Mouse (Mus musculus): ENCODE results near the gene Cercam.
A peak's percentile ranks its signal among the peaks of the same experiment; 100 is the strongest.
"Not testable (repeated sequence)": the region's sequence is repeated elsewhere in the genome, so short reads cannot be mapped to it uniquely, and the experiment has no call there.

The Cercam gene

DNA sequence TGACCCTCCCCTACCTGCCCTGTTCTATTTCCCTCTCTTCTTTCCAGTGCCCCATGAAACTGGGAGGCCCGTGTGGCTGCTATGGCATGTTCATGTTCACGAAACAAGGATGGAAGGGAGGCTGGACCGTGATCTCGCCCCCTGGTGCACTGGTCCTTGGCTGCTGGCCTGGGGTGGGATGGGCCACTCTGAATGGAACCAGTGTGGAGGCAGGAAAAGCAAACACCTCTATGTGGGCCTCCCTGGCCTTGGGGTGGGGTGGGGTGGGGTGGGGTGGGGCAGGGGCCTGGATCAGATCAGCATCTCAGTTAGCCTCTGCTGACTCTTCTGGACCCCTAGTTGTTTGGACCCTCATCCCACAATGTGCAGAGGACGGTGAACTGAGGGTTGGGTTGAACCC, 15.2 kb upstream of the Cercam start:
- no peak for DNase-seq (ENCODE audit: low spot score in 2 of 2)

- DNase-seq (ENCODE audit: low spot score in 2 of 2), result no peak
These were observed 13.3 kb upstream of the Cercam start for GRCm38 (mm10) chr2:29855585-29856210.

DNA sequence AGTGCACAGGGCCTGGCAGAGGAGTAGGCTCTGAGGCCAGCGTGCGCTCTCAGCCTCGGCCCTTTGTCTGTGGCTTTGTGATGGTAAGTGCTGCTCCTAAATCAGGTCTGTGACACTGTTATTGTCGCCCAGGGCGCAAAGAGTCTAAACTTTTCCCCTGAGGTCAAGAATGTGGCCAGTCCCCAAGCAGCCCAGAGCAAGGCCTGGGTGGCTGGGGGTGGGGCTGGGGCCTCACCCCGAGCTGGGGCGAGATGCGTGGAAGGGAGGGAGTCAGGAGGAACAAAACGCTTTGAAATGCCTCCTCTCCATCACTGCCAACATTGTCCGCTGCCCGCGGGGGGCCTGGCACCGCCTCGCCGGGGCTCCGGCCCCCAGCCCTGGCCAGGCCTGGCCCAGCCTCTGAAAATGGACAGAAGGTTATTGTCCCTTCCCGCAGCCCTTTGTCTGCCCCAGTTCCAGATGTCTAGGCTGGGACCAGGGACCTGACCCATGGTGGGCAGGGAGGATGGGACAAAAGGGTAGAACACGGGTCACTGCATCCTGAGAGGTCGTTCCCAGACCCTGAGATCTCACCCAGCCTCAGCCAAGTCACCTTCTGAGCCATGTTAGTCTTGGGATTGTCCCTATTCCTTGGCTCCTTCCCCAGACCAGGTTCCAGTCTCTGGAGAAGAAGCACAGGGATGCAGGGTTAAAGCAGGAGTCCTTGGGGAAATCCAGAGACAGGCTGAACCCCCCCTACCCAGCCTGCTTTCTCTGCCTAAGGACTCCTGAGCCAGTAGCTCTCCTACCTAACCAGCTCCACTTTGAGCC, 12.3 kb upstream of the Cercam start:
- no peak for DNase-seq (ENCODE audit: low spot score in 2 of 2)

DNA sequence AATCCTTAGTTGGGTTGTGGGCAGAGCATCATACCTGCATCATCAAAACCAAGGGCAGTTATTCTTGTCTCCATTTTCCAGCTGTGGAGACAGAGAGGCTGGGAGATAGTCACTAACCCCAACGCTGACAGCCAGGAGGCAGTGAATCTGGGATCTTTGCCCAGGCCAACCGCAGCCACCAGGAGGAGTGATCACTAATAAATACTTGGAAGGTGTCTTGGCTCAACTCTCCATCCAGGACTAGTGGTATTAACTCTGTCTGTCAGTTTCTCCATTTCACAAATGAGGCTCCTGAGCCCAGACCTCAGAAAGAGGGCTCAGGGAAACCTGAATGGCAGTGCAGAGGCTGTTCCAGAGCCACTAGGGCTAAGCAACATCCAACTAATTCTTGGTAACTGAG, 11.6 kb upstream of the Cercam start:
- no peak for DNase-seq (ENCODE audit: low spot score in 2 of 2)

DNA sequence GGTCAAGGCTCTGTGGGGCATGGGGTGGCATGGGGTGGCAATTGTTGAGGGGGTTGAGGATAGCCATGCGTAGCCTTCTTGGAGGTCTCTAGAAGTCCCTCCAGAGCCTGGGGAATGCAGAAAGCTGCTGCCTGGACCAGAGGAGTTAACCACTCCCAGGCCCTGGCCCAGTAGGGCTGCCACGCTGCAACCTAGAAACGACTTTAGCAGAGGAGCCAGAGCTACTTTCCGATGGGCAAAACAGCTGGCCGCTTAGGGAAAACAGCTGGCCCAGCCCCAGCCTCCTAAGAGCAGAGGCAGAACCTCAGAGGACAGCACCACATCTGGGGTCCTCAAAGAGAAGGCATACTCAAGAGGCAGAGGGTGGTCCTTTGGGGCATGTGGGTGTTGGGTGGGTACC, 11.0 kb upstream of the Cercam start:
- no peak for DNase-seq (ENCODE audit: low spot score in 2 of 2)

- peak; percentile 18 to 52 for DNase-seq (ENCODE audit: low spot score in 2 of 2)
These were observed 10.1 kb upstream of the Cercam start for GRCm38 (mm10) chr2:29858748-29859473.

GRCm38 (mm10) chr2:29865125-29865524, 3.8 kb upstream of the Cercam start:
- DNase-seq (ENCODE audit: low spot score in 2 of 2), result no peak

- peak; percentile 81 to 86 for DNase-seq (ENCODE audit: low spot score in 2 of 2)
These were observed 885 bp downstream of the Cercam start for GRCm38 (mm10) chr2:29869646-29870451.

DNA sequence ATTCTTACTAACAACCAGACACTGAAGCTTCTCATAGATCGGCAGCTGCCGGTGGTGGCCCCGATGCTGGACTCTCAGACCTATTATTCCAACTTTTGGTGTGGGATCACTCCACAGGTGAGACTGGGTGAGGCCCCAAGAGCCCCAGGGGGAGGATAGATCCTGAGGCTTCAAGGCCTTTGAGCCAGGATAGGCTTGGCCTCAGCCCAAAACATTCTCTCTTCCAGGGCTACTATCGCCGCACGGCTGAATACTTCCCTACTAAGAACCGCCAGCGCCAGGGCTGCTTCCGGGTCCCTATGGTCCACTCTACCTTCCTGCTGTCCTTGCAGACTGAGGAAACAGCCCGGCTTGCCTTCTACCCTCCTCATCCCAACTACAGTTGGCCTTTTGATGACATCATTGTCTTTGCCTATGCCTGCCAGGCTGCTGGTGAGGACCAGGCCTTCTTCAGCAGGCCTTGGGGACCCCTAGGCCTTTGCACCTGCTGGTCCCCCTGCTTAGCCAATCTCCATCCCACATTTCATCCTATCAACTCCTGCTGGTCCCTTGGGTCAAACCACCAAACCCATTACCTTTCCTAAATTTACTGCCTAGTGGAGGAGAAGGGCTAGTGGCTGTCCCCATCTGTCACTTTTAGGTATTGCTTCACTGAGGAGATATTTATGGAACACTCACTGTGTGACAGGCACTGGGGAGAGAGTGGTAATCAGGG, 3.8 kb downstream of the Cercam start:
- no peak for DNase-seq (ENCODE audit: low spot score in 2 of 2)

- DNase-seq (ENCODE audit: low spot score in 2 of 2), result no peak
These were observed 4.8 kb downstream of the Cercam start for GRCm38 (mm10) chr2:29873801-29874200.

DNA sequence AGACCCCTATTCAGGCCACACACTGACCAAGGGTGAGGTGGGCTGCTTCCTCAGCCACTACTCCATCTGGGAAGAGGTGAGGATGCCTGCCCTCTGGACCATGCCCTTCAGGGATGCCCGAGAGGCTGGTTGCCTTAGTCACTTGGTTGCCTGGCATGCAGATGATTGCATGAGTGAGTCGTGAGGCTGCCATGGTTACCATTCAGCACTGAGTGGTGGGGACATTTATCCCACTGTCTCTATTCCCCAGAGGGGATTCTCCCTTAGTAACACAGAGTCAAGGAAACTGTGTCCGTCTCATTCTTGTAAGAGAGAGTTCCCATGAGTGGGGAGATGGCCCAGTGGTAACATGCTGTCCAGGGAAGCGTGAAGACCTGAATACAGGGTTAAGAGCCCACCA, 9.1 kb downstream of the Cercam start:
- no peak for DNase-seq (ENCODE audit: low spot score in 2 of 2)

GRCm38 (mm10) chr2:29879191-29879590, 10.2 kb downstream of the Cercam start:
- DNase-seq (ENCODE audit: low spot score in 2 of 2), result no peak

DNA sequence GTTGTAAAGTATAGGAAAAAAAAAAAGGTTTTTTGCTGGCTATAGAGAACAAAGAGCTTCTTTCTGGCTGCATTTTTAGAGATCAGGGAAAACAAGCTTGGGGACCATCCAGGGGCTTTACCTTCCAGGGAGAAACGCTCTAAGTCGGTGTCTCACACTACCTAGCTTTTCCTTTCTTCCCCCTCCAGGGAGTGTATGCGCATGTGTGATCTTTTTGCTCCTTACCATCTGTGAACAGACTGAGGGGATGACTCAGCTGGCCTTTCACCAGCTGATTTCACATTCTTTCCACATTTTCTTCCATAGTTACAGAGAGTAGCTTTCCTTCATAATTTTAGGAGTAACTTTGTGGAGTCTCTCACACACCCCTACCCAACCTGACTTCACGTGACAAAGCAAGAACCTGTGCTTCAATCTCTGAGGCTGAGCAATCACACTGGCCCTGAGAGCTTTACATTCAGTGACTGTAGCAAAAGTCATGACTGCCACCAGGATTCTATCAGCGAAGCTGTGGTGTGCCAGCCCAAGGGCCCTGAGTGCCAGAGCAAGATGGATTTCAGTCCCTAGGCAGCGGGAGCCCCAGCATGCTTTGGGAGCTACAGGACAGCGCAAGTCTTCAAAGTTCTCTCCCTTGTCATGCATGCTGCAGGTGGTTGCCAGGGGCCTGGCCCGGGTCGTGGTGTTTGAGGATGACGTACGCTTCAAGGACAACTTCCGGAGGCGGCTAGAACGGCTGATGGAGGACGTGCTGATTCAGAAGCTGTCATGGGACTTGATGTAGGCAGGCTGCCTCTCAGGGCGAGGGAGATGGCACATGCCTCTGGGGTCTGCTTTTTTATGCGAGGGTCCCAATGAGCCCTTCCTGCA, 11.2 kb downstream of the Cercam start:
- DNase-seq (ENCODE audit: low spot score in 2 of 2), result no peak

- not testable (repeated sequence) for DNase-seq (ENCODE audit: low spot score in 2 of 2)
These were observed 17.8 kb downstream of the Cercam start for GRCm38 (mm10) chr2:29886659-29887292.

GRCm38 (mm10) chr2:29889066-29889944, 20.3 kb downstream of the Cercam start, which contains the start of gene Odf2:
Odf2 (plus strand) TSS chr2:29889221.
- DNase-seq (ENCODE audit: low spot score in 2 of 2), result peak; percentile 100

- DNase-seq (ENCODE audit: low spot score in 2 of 2), result peak; percentile 89 to 91
These were observed 21.2 kb downstream of the Cercam start for GRCm38 (mm10) chr2:29889991-29890833.

DNA sequence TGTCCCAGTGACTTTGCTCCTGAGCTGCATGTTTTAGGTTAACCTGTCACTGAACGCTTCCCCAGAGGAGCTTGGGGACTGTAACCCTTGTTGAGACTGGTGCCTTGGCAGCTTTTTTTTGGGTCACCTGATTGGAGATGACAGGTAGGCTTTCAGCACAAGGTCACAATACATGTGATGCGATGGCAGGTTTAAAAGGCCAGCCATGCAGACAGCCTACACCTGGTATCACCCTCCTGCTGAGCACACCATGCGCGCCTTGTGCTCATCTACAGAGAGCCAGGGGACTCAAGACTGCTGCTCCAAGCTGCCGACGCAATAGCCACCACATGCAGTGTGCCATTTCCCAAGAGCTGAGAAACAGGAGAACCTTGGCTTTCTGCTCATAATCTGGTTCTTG, 22.8 kb downstream of the Cercam start:
- no peak for DNase-seq (ENCODE audit: low spot score in 2 of 2)

- no peak for DNase-seq (ENCODE audit: low spot score in 2 of 2)
These were observed 27.1 kb downstream of the Cercam start for GRCm38 (mm10) chr2:29896071-29896470.
